ENCODE assay signal across 7 mouse cellular contexts in genomic region chr13:42095826-42096515, GRCm38 (mm10). TPM values are rescaled to one million over a fixed set of nuclear protein-coding genes. Genes with fewer than 3 reads are reported as not detected.
DNase-seq lines count a peak whose midpoint lies in the region; ATAC-seq and TF ChIP-seq lines count a peak whose summit lies in the region.

No protein-coding gene starts in this region.

- no peaks in the 10 kb centered on the region for H3K36me3 ChIP-seq in lung, postnatal 0 days (ENCODE audit: insufficient read depth, low read length)
- no peaks in the 10 kb centered on the region for H3K36me3 ChIP-seq in liver, embryonic 16.5 days (ENCODE audit: control insufficient read depth, insufficient read depth)

- no peaks in the 10 kb centered on the region for H3K27me3 ChIP-seq in lung, postnatal 0 days (replicated peaks; ENCODE audit: insufficient read depth, low read length)
- H3K27me3 ChIP-seq in liver, embryonic 16.5 days (ENCODE audit: control insufficient read depth, insufficient read depth, low read depth, low read length): no peaks in the 10 kb centered on the region

- ATAC-seq in lung, postnatal 0 days: no peak
- ATAC-seq in erythroblast, adult 5-6 weeks (replicated peaks; ENCODE audit: low FRiP score, poor library complexity, severe bottlenecking): peak; percentile 48; the same call in 1 of the 2 replicates
- peak; percentile 47; the same call in 1 of the 2 replicates for ATAC-seq in liver, embryonic 16.5 days (ENCODE audit: low read depth)

- TF ChIP-seq EP300 in lung, postnatal 0 days (IDR thresholded peaks at IDR 0.05): no peak

- no peak for DNase-seq in lung, postnatal 0 days (ENCODE audit: low spot score)
- no peak for DNase-seq in lung, postnatal 36 days
- DNase-seq in thymus, postnatal 10 days (ENCODE audit: low spot score in 2 of 2): peak; percentile 65 to 69
- DNase-seq in adrenal gland, adult 18-20 months (ENCODE audit: low spot score in 2 of 2): no peak
- no peak for DNase-seq in adrenal gland, postnatal 10 days

- no peak overlapping the region for H3K4me3 ChIP-seq in lung, postnatal 0 days (ENCODE audit: low read depth, low read length)
- no peak overlapping the region for H3K4me3 ChIP-seq in liver, embryonic 16.5 days (ENCODE audit: low read depth, low read length)

- no peak for TF ChIP-seq CTCF in lung, postnatal 0 days (IDR thresholded peaks at IDR 0.05)

- 55% methylated on average over 10 of the region's 10 CpGs for WGBS in lung, postnatal 0 days
- WGBS in liver, embryonic 16.5 days (ENCODE audit: insufficient replicate concordance): 21% methylated on average over 10 of the region's 10 CpGs

- no peak overlapping the region for H3K9ac ChIP-seq in lung, postnatal 0 days (replicated peaks; ENCODE audit: low read depth)
- H3K9ac ChIP-seq in liver, embryonic 16.5 days (ENCODE audit: low read depth, low read length): no peak overlapping the region

- H3K9me3 ChIP-seq in lung, postnatal 0 days (ENCODE audit: low read length): no peaks in the 10 kb centered on the region
- no peaks in the 10 kb centered on the region for H3K9me3 ChIP-seq in liver, embryonic 16.5 days (replicated peaks; ENCODE audit: control insufficient read depth, low read length)

- H3K4me2 ChIP-seq in lung, postnatal 0 days (replicated peaks; ENCODE audit: low read depth, low read length): no peak overlapping the region
- H3K4me2 ChIP-seq in liver, embryonic 16.5 days (ENCODE audit: low read depth, low read length): peak overlapping the region; percentile 26

- no peaks in the 10 kb centered on the region for H3K4me1 ChIP-seq in lung, postnatal 0 days (ENCODE audit: insufficient read depth, low read depth, low read length)
- H3K4me1 ChIP-seq in liver, embryonic 16.5 days (ENCODE audit: control insufficient read depth, low read depth, low read length): peaks cover 19% of the 10 kb centered on the region

- H3K27ac ChIP-seq in lung, postnatal 0 days (ENCODE audit: low read length): 0 out of 2 replicates have a peak overlapping the region, but pooled peaks have one; percentile 17
- H3K27ac ChIP-seq in liver, embryonic 16.5 days (ENCODE audit: low read length): peak overlapping the region; percentile 49

RNA-seq across cellular contexts. Expression of gene Hivep1, which starts 44.1 kb away (rescaled TPM):
- polyA plus RNA-seq in lung, postnatal 0 days (2015; fragmentation: Nextera tagmentation; extraction: Ambion mirVana): 7.7 and 11.3 TPM in 2 replicates
- 6.0 and 29.9 TPM in 2 replicates for total RNA-seq in erythroblast, adult 5-6 weeks (2015; ENCODE audit: low replicate concordance)
- 3.6 and 11.8 TPM in 2 replicates for total RNA-seq in erythroblast, adult 5-6 weeks (2017; ENCODE audit: low replicate concordance)
- 1.7 and 2.3 TPM in 2 replicates for polyA plus RNA-seq in liver, embryonic 16.5 days (2015; fragmentation: Nextera tagmentation; extraction: Ambion mirVana)
- total RNA-seq in adrenal gland, adult 18-20 months (2021): 10 to 100 TPM; 21.4 to 22.3 TPM
- 10 to 100 TPM; 21.0 to 24.3 TPM for total RNA-seq in adrenal gland, postnatal 10 days (2021)

Comparison
In these comparisons a context has a peak if more than half of its experiments do, and no peak if none do; other contexts are left out.
1. DNase-seq: peak in thymus, postnatal 10 days (2 of 2); none in lung, postnatal 0 days (single experiment), lung, postnatal 36 days (single experiment), adrenal gland, adult 18-20 months (0 of 2) and adrenal gland, postnatal 10 days (single experiment).